Mouse (Mus musculus): Measurements from ENCODE around the gene Rhot2.

DNA sequence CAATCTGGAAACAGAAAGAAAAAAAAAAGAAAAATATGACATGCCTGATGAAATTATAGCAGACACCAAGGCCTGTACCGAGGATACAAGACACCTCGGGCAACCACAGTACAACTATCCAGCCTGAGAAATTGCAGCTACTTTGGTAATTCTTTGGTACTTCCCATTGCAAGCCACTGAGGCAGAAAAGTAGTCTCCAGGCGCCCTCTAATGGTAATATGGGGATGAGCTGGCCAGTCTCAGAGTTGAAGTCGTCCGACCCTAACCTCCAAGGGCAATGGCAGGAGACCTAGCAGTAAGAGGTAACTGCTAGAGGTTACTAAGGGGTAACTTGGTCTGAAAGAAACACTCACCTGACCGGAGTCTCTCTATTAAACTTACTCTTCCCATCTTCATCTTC, 43.6 kb downstream of the Rhot2 start:
- no peak for TF ChIP-seq ZNF384 (IDR thresholded peaks at IDR 0.05; ENCODE audit: low read depth, low read length)
- no peak for TF ChIP-seq HCFC1 (IDR thresholded peaks at IDR 0.05; ENCODE audit: borderline replicate concordance, insufficient read depth, low read length)

Measured in ES-E14 (cell line).